Mouse (Mus musculus): ENCODE results near the gene Cryzl1.
"Not testable (repeated sequence)": the region's sequence is repeated elsewhere in the genome, so short reads cannot be mapped to it uniquely, and the experiment has no call there.

Gene Cryzl1

DNA sequence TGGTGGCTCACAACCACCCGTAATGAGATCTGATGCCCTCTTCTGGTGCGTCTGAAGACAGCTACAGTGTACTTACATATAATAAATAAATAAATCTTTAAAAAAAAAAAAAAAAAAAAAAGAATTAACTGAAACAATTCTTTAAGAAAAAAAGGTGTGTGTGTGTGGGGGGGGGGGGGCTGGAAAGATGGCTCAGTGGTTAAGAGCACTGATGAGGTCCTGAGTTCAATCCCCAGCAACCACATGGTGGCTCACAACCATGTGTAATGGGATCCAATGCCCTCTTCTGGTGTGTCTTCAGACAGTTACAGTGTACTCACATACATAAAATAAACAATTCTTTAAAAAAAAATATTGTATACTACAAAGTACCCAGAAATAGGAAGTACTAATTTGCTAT lies 83.4 kb downstream of the Cryzl1 start:
- DNase-seq (ENCODE audit: low read depth, low spot score) = not testable (repeated sequence)

GRCm38 (mm10) chr16:91644901-91645300 lies 83.9 kb downstream of the Cryzl1 start:
- DNase-seq (ENCODE audit: low read depth, low spot score) = no peak

DNA sequence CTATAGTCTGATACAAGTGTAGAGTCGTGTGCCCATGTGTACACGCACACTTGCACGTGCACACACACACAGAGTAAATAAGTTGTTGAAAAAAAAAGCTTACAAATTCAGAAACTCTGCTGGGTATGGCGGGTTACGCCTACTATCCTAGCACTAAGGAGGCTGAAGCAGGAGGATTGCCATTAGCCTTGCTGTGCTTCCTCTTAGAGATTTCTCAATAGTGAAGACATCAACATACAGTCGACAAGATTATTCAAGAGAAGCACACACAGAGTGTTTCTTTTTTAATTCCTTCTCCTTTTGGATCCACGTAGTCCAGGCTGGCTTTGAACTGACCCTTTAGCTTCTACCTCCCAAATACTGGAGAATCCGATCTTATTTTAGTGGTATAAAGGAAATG lies 88.6 kb downstream of the Cryzl1 start:
- DNase-seq (ENCODE audit: low read depth, low spot score) = no peak

DNA sequence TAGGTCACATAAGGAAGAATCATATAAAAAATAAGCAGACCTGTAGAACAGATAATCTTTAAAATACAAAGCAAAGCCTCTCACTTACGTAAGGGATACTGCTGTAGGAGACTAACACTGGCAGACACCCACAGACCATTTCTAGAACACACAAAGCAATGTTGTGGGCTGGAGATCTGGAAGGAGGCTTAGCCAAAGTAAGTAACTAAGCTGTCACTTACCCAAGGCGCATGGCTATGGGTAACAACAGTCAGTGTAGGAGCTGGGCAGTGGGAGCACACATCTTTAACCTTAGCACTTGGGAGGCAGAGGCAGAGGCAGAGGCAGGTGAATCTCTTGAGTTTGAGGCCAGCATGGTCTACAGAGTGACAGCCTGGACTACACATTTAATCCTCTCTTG lies 89.1 kb downstream of the Cryzl1 start:
- no peak for DNase-seq (ENCODE audit: low read depth, low spot score)
